Mouse (Mus musculus) intestine, postnatal 0 days (tissue): ENCODE results near the gene Sh3yl1. TPM values are rescaled to one million over a fixed set of nuclear protein-coding genes. Genes with fewer than 3 reads are reported as not detected.

Source experiments
- ATAC-seq: fragments of 200-750 bp; cut with Nextera tagmentation; 2 replicates; pipeline ENCODE4 v1.8.0; 2017; ENCODE audit warnings: mild to moderate bottlenecking, moderate TSS enrichment, moderate library complexity
- H3K27ac ChIP-seq: fragments of 300-500 bp; sonication (generic); 2 replicates; pipeline ENCODE4 v1.5.1; 2014; ENCODE audit warnings: mild to moderate bottlenecking, low read depth, low read length, moderate library complexity
- H3K27me3 ChIP-seq: fragments of 300-500 bp; sonication (generic); replicated peaks from 2 replicates; pipeline ENCODE4 v1.6.1; 2014; ENCODE audit warnings: low read length, mixed read lengths; ENCODE audit not compliant: control insufficient read depth, insufficient read depth
- H3K36me3 ChIP-seq: fragments of 300-500 bp; sonication (generic); 2 replicates; pipeline ENCODE4 v1.6.1; 2014; ENCODE audit warnings: mild to moderate bottlenecking, moderate library complexity; ENCODE audit not compliant: control insufficient read depth, insufficient read depth
- H3K4me1 ChIP-seq: fragments of 300-500 bp; sonication (generic); replicated peaks from 2 replicates; pipeline ENCODE4 v1.6.1; 2014; ENCODE audit warnings: antibody characterized with exemption, low read length, mixed read lengths; ENCODE audit not compliant: control insufficient read depth, insufficient read depth
- H3K4me2 ChIP-seq: fragments of 300-500 bp; sonication (generic); replicated peaks from 2 replicates; pipeline ENCODE4 v1.6.1; 2014; ENCODE audit warnings: low read depth, mild to moderate bottlenecking, moderate library complexity
- H3K4me3 ChIP-seq: fragments of 300-500 bp; sonication (generic); 2 replicates; pipeline ENCODE4 v1.5.1; 2014; ENCODE audit warnings: low read depth, low read length
- H3K9ac ChIP-seq: fragments of 300-500 bp; sonication (generic); 2 replicates; pipeline ENCODE4 v1.6.1; 2014; ENCODE audit warnings: mild to moderate bottlenecking, low read depth, low read length
- H3K9me3 ChIP-seq: fragments of 300-500 bp; sonication (generic); 2 replicates; pipeline ENCODE4 v1.6.1; 2016; ENCODE audit warnings: mixed run types; ENCODE audit not compliant: control insufficient read depth
- CTCF ChIP-seq: sonication (generic); IDR thresholded peaks from 2 replicates; pipeline ENCODE4 v1.5.1; 2016; ENCODE audit warnings: low read depth, mild to moderate bottlenecking, control low read depth, antibody characterized with exemption, moderate library complexity
- WGBS: fragments of 180-500 bp; shearing (Covaris S2); extraction: QIAGEN DNeasy Blood & Tissue Kit; methylation state at CpG from one replicate; pipeline ENCODE4 v1.1.7; 2014; 5-methylcytosine and 5-hydroxymethylcytosine counted together
- polyA plus RNA-seq: library from polyadenylated mRNA; unstranded; fragments of >200 nt; fragmentation: Nextera tagmentation; extraction: Ambion mirVana; gene quantifications from 2 replicates; pipeline ENCODE4 v1.2.1, GENCODE M21; 2015

Gene Sh3yl1
- polyA plus RNA-seq, 1 experiment from 2014 or later: 33.3 TPM

GRCm38 (mm10) chr12:30909881-30910280 is 1.6 kb upstream of the Sh3yl1 start:
- H3K4me1 ChIP-seq: peaks cover 9% of the 10 kb centered on the region; the same call in 1 of the 2 replicates
- no peak overlapping the region for H3K27ac ChIP-seq
- WGBS: 66% methylated on average over 2 of the region's 2 CpGs
- no peak overlapping the region for H3K4me2 ChIP-seq
- H3K4me3 ChIP-seq: no peak overlapping the region
- ATAC-seq: no peak
- H3K9me3 ChIP-seq: no peaks in the 10 kb centered on the region
- H3K9ac ChIP-seq: no peak overlapping the region
- H3K27me3 ChIP-seq: no peaks in the 10 kb centered on the region
- no peak for TF ChIP-seq CTCF
- H3K36me3 ChIP-seq: no peaks in the 10 kb centered on the region

- no peak for TF ChIP-seq CTCF
- ATAC-seq: no peak
- H3K9ac ChIP-seq: peak overlapping the region; percentile 73
- no peaks in the 10 kb centered on the region for H3K9me3 ChIP-seq
- peak overlapping the region; percentile 84; the same call in 1 of the 2 replicates for H3K27ac ChIP-seq
- no peaks in the 10 kb centered on the region for H3K27me3 ChIP-seq
- 12% methylated on average over 8 of the region's 8 CpGs for WGBS
- peaks cover 9% of the 10 kb centered on the region; the same call in 1 of the 2 replicates for H3K4me1 ChIP-seq
- no peaks in the 10 kb centered on the region for H3K36me3 ChIP-seq
- peak overlapping the region; percentile 81 for H3K4me3 ChIP-seq
- H3K4me2 ChIP-seq: peak overlapping the region; percentile 92
These were observed 608 bp upstream of the Sh3yl1 start for GRCm38 (mm10) chr12:30910860-30911259.

GRCm38 (mm10) chr12:30912048-30912381 is 547 bp downstream of the Sh3yl1 start:
- peak overlapping the region; percentile 92 for H3K4me2 ChIP-seq
- WGBS: 1% methylated on average over 19 of the region's 19 CpGs

GRCm38 (mm10) chr12:30912840-30913239 is 1.4 kb downstream of the Sh3yl1 start:
- Histone ChIP-seq H3K27me3 (no peaks in the 10 kb centered on the region), H3K4me2 (peak overlapping the region; percentile 92), H3K4me1 (peaks cover 9% of the 10 kb centered on the region; the same call in 1 of the 2 replicates), H3K36me3 (no peaks in the 10 kb centered on the region), H3K27ac (no peak overlapping the region), H3K9me3 (no peaks in the 10 kb centered on the region), H3K9ac (no peak overlapping the region), H3K4me3 (peak overlapping the region; percentile 81)
- TF ChIP-seq CTCF: no peak
- no peak for ATAC-seq
- 37% methylated on average over 3 of the region's 3 CpGs for WGBS

More at GRCm38 (mm10) chr12:30912048-30912381, 547 bp downstream of the Sh3yl1 start:
- H3K27ac ChIP-seq: peak overlapping the region; percentile 84
- H3K27me3 ChIP-seq: no peaks in the 10 kb centered on the region
- H3K36me3 ChIP-seq: no peaks in the 10 kb centered on the region
- H3K9ac ChIP-seq: peak overlapping the region; percentile 73
- H3K4me3 ChIP-seq: peak overlapping the region; percentile 81
- no peak for TF ChIP-seq CTCF
- peak; percentile 95 for ATAC-seq
- H3K9me3 ChIP-seq: no peaks in the 10 kb centered on the region
- peaks cover 9% of the 10 kb centered on the region; the same call in 1 of the 2 replicates for H3K4me1 ChIP-seq

- H3K36me3 ChIP-seq: peaks cover 11% of the 10 kb centered on the region
- 0 out of 2 replicates have a peak, but pooled peaks have one; percentile 41 for ATAC-seq
- WGBS: 78% methylated on average over 3 of the region's 3 CpGs
- TF ChIP-seq CTCF: no peak
- no peak overlapping the region for H3K4me2 ChIP-seq
- H3K27me3 ChIP-seq: no peaks in the 10 kb centered on the region
- H3K9ac ChIP-seq: no peak overlapping the region
- no peaks in the 10 kb centered on the region for H3K9me3 ChIP-seq
- H3K4me3 ChIP-seq: no peak overlapping the region
- H3K4me1 ChIP-seq: no peaks in the 10 kb centered on the region
- no peak overlapping the region for H3K27ac ChIP-seq
These were observed 10.9 kb downstream of the Sh3yl1 start for GRCm38 (mm10) chr12:30922401-30922800.

- ATAC-seq: no peak
These were observed 16.7 kb downstream of the Sh3yl1 start for GRCm38 (mm10) chr12:30928182-30928581.

More at GRCm38 (mm10) chr12:30928182-30928581, 16.7 kb downstream of the Sh3yl1 start:
- 88% methylated on average over 6 of the region's 6 CpGs for WGBS
- no peak overlapping the region for H3K4me3 ChIP-seq
- H3K36me3 ChIP-seq: peaks cover 8% of the 10 kb centered on the region; the same call in 1 of the 2 replicates
- H3K4me1 ChIP-seq: no peaks in the 10 kb centered on the region
- H3K27ac ChIP-seq: no peak overlapping the region
- TF ChIP-seq CTCF: no peak
- H3K27me3 ChIP-seq: no peaks in the 10 kb centered on the region
- H3K9ac ChIP-seq: no peak overlapping the region
- H3K9me3 ChIP-seq: no peaks in the 10 kb centered on the region
- no peak overlapping the region for H3K4me2 ChIP-seq
